Mouse (Mus musculus) CH12.LX (cell line): ENCODE data around the gene Cntrl.

Experiments used
- CTCF ChIP-seq, 2 experiments: IDR thresholded peaks in 1 of 2; conservative IDR thresholded peaks in 1 of 2; 2 replicates each; pipeline ENCODE4 v1.5.1; 2011 to 2012; ENCODE audit warnings: low read depth in 2 of 2, low read length in 2 of 2, improper control_type of control experiment in 1 of 2, inconsistent platforms in 1 of 2, mild to moderate bottlenecking in 1 of 2, moderate library complexity in 1 of 2
- EP300 ChIP-seq: IDR thresholded peaks from 2 replicates; pipeline ENCODE4 v1.6.1; 2011; ENCODE audit warnings: low read length, improper control_type of control experiment
- HCFC1 ChIP-seq: IDR thresholded peaks from 2 replicates; pipeline ENCODE4 v1.6.1; 2012; ENCODE audit warnings: low read depth, mild to moderate bottlenecking, inconsistent platforms, low read length, improper control_type of control experiment
- JUND ChIP-seq: conservative IDR thresholded peaks from 2 replicates; pipeline ENCODE4 v1.6.1; 2011; ENCODE audit warnings: low read depth, low read length, improper control_type of control experiment
- MAZ ChIP-seq: IDR thresholded peaks from 2 replicates; pipeline ENCODE4 v1.6.1; 2012; ENCODE audit warnings: low read depth, mild to moderate bottlenecking, inconsistent platforms, low read length, improper control_type of control experiment, moderate library complexity
- POLR2A ChIP-seq: IDR thresholded peaks from 2 replicates; pipeline ENCODE4 v1.6.1; 2011; ENCODE audit warnings: low read depth, mild to moderate bottlenecking, improper control_type of control experiment, low read length
- POLR2AphosphoS2 ChIP-seq: IDR thresholded peaks from 2 replicates; pipeline ENCODE4 v1.6.1; 2011; ENCODE audit warnings: low read depth, low read length, improper control_type of control experiment
- SIN3A ChIP-seq: IDR thresholded peaks from 2 replicates; pipeline ENCODE4 v1.6.1; 2012; ENCODE audit warnings: low read length, improper control_type of control experiment, inconsistent platforms
- ZC3H11A ChIP-seq: IDR thresholded peaks from 2 replicates; pipeline ENCODE4 v1.6.1; 2012; ENCODE audit warnings: low read depth, mild to moderate bottlenecking, inconsistent platforms, low read length, improper control_type of control experiment
- ZKSCAN1 ChIP-seq: IDR thresholded peaks from 2 replicates; pipeline ENCODE4 v1.6.1; 2012; ENCODE audit warnings: low read depth, inconsistent platforms, low read length, improper control_type of control experiment, borderline replicate concordance

DNA sequence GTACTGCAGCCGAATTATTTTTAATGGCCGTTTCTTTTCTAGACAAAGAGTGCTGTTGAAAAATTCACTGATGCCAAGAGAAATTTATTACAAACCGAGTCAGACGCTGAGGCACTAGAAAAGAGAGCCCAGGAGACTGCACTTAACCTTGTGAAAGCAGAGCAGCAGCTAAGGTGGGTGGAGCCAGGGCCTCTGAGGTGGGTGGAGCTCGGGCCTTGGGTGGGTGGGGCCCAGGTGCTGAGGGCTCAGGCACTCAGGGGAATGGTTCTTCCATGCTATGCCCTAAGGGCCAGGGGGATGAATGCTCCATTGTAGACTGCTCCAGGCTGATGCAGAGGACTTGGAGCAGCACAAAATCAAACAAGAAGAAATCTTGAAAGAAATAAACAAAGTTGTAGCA, 50.9 kb downstream of the Cntrl start:
- TF ChIP-seq SIN3A (no peak), MAZ (no peak), JUND (no peak), HCFC1 (no peak), ZC3H11A (no peak), CTCF (conservative IDR thresholded peaks at IDR 0.05 in 1 of 2, IDR thresholded peaks at IDR 0.05 in 1 of 2; ENCODE audit: low read depth in 2 of 2, low read length in 2 of 2) (no peak), POLR2AphosphoS2 (no peak), POLR2A (no peak), ZKSCAN1 (no peak), EP300 (no peak)
